Mouse (Mus musculus): ENCODE data around the gene Mcrip2.
A peak's percentile ranks its signal among the peaks of the same experiment; 100 is the strongest.

- TF ChIP-seq CTCF (IDR thresholded peaks at IDR 0.05; ENCODE audit: borderline replicate concordance, control insufficient read depth, extremely low read depth, insufficient read depth, low read length, poor library complexity), result no peak
- TF ChIP-seq POLR2A (IDR thresholded peaks at IDR 0.05; ENCODE audit: control insufficient read depth, extremely low read depth, insufficient read depth, low read length, poor library complexity), result 0 out of 2 replicates have a peak, but pooled peaks have one; percentile 38
These were observed at the start of gene Mcrip2 for GRCm38 (mm10) chr17:25868601-25869191.
